Mouse (Mus musculus) urinary bladder, postnatal 25 days (tissue): ENCODE results near the gene Sap25.

Experiments
- DNase-seq: peaks from one replicate; pipeline ENCODE4 v3.0.0; 2022; ENCODE audit warnings: low spot score

Gene Sap25

GRCm38 (mm10) chr5:137628498-137629305 lies 12.4 kb upstream of the Sap25 start, which contains the start of the genes Fbxo24, Lrch4 and Gm20605:
TSS of gene Fbxo24 (minus strand) at chr5:137629002.
TSS of gene Lrch4 (plus strand) at chr5:137629121.
TSS of gene Gm20605 (plus strand) at chr5:137629175.
- peak; percentile 90 for DNase-seq

DNA sequence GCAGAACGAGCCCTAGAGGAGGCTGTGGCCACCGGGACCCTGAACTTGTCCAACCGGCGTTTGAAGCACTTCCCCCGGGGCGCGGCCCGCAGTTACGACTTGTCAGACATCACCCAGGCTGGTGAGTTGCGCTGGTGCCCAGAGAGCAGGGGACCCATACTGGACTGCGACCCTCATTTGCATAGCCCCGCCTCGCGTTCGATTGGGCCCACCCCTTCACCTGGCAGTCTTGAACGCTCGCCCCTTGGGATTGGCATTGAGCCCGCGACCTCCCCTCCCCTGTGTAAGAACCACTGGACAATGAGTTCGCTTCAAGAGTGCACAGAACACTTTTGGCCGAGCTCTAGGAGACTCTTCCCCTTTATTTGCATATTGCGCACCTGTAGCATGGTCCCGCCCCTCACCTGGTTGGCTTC lies 11.8 kb upstream of the Sap25 start:
- DNase-seq: peak; percentile 53

DNA sequence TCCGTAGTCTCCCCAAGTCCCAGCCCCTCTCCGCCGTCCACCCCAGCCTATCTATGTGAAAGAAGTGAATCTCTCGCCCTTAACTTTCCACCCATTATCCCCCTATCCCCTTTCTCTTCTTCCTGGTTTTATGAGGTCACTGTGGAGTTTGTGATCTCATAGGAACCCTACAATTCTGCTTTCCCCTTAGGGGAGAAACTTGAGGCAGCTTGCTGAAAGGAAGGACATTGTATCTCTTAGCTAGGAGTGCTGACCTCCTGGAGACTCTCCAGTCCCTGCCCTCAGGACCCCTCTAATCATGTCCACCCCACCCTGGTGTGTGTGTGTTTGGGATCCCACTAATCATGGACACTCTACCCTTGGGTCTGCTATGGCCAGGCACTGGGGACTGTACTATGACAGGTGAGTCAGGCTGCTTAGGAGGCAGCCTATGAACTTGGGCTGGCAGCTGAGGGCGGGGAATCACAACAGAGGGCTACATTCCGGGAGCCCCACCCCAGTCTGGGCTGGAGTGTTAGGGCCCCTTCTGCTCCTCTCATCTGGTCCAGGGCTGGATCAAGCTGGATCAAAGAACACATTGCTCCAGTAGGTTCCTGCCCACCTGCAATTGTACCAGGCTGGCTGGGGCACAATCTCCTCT lies 11.1 kb upstream of the Sap25 start:
- DNase-seq: peak; percentile 22

DNA sequence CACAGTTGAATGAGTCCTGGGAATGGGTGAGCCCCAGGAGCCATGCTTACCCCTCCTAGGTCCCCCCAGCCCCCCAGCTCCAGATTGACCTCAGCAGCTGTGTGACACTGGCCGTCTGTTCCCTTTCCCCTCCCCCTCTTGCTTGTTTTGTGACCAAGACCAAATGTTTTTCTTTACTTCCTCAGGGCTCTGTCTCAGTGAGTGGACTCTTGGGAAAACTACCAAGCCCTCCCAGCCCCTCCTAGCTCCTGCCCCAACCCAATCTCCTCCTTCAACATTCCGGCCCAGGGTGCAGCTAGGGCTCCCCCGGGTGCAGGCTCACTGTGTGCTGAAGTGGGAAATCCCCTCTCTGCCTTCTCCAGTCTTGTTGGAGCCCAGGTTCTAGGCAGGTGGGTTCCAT lies 10.5 kb upstream of the Sap25 start:
- DNase-seq: peak; percentile 21

GRCm38 (mm10) chr5:137631171-137631570 lies 10.0 kb upstream of the Sap25 start:
- no peak for DNase-seq

- DNase-seq: no peak
These were observed 9.5 kb upstream of the Sap25 start for GRCm38 (mm10) chr5:137631591-137631990.

GRCm38 (mm10) chr5:137633397-137634084 lies 7.6 kb upstream of the Sap25 start:
- DNase-seq: no peak

DNA sequence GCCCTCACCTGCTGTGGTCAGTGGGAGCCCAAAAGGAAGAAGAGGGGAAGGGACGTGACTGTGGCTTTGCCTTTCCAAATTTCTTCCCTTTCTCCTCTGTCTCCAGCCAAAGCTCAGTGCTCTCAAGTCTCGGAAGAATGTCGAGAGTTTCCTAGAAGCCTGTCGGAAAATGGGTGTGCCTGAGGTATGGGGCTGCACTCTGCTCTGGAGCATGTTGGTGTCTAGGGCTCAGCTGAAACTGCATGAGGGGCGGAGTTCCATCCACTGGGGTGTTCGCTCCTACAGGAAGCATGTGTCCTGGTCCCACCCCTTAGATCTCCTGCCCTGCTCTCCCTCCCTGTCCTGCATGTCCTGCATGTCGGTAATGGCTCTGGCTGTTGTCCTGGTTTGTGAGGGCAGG lies 1.7 kb upstream of the Sap25 start:
- no peak for DNase-seq

DNA sequence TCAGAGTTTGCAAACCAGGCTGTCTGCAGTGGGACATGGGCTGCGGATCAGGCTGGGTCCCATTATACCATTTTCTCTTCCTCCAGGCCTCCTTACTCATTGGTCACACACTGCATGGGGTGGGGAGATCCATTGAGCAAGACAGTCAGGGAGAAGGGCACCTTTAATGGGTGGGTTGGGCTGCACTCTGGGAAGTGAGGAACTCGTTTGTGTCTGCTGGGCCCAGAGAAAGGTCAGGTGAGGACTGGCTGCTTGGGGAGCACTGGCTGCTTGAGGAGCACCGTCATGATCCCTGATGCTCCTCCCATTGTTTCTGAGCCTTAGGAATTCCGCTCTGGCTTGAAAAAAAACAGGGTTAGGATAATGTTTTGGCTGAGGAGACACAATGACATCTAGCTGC lies 1.8 kb downstream of the Sap25 start:
- no peak for DNase-seq

- no peak for DNase-seq
These were observed 3.4 kb downstream of the Sap25 start for GRCm38 (mm10) chr5:137644484-137644883.

GRCm38 (mm10) chr5:137645091-137645651 lies 4.0 kb downstream of the Sap25 start:
- no peak for DNase-seq

- DNase-seq: no peak
These were observed 4.5 kb downstream of the Sap25 start, which contains the start of gene Irs3 for GRCm38 (mm10) chr5:137645652-137646091. TSS of gene Irs3 (minus strand) at chr5:137645714.

- no peak for DNase-seq
These were observed 6.9 kb downstream of the Sap25 start for GRCm38 (mm10) chr5:137647827-137648601.

DNA sequence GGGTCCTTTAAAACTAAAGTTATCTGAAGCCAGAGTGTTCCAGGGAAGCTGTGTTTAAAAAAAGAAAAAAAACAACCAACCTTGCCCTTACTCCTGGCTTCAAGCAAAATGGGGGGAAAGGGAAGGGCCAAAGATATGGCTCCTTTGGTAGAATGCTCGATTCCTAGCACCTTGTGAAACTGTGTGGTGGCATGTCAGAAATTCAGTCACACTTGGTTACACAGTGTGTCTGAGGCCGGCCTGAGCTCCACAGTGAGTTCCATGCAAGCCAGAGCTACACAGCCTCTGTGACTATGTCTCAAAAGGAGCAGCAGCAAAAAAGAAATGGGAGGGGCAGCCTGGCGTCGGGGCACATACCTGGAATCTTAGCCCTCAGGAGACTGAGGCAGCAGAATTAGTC lies 8.1 kb downstream of the Sap25 start:
- no peak for DNase-seq

DNA sequence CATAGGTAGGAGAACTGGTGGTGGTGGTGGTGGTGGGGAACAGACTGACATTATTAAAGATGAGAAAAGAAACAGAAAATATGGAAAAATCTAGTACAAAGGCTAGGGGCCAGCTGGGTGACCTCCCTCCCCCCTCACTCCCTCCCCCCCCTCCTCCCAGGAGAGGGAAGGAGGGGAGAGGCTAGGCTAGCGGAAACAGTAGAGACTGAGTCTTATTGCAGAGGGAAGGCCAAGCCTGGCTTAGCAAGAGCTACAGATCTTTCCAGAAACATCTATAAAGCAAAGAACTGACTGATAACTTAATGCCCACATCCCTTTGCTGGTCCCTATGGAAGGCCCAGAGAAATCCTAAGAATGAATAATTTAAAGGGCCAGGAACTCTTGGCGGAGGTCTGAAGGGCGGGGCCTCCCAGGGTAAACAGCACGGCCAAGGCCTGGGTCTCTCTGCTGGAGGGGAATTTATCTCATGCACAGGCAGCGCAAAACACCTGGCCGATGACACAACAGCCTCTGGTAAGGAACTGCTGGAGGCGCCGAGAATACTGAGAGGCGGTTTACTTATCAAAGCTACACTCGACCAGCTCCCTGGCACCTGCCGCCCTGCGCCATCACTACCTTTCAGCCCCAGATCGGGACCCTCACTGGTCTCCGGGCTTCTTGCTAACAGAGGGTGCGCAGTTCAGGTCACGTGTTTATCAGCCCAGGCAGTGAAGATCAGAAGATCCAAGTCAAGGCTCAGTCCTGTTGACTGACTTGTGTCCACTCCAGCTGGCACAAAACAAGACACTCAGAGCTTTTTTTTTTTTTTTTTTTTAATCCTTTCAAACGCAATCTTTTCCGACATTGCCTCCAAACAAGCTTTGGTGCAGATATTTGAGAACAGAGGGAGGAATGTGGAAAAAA lies 8.8 kb downstream of the Sap25 start:
- no peak for DNase-seq

DNA sequence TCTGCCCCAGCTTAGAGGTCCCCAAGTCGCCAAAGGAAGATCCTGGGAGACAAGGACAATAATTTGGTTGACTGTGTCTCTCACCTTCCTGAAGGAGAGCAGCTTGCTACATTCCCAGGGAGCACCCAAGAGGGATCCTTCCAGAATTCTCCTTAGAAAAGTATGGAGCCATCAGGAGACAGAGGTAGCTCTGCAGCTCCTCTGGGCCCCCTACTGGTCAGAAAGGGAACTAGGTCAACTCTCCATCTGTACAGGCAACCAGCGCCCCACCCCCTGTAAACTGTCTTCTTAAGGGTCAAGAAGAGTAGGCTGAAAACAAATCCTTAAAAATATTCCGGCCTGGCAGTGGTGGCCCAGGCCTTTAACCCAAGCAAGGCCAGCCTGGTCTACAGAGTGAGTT lies 11.3 kb downstream of the Sap25 start:
- DNase-seq: peak; percentile 59

DNA sequence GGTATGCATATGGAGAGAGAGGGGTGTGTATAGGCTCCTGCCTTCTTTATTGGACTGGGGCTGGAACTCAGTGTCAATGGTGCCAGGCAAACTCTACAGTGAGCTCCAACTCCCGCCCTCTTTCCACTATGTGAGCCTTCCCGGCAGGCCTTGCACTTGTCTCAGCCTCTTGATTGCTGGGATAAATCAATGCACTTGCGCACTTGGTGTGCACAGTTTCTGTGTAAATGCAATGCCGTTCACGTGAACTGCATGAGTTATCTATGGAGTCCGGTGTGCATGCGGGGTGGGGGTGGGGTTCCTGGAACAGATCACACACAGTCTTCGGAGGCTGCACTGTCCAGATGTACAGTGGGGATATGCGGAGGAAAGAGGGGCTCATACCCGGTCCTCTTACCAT lies 12.2 kb downstream of the Sap25 start:
- no peak for DNase-seq

GRCm38 (mm10) chr5:137654746-137655145 lies 13.6 kb downstream of the Sap25 start:
- no peak for DNase-seq

- DNase-seq: peak; percentile 63
These were observed 15.8 kb downstream of the Sap25 start for GRCm38 (mm10) chr5:137656977-137657376.

GRCm38 (mm10) chr5:137660064-137660688 lies 19.0 kb downstream of the Sap25 start:
- DNase-seq: peak; percentile 49
